Mouse (Mus musculus) MEL (cell line): ENCODE measurements around the gene Tmem235.

ENCODE experiments used
- BHLHE40 ChIP-seq: IDR thresholded peaks from 2 replicates; pipeline ENCODE4 v1.6.1; 2012; ENCODE audit warnings: low read depth, mild to moderate bottlenecking, inconsistent platforms, low read length, improper control_type of control experiment, borderline replicate concordance
- CHD2 ChIP-seq: IDR thresholded peaks from 2 replicates; pipeline ENCODE4 v1.6.1; 2011; ENCODE audit warnings: low read length, improper control_type of control experiment
- CTCF ChIP-seq, 3 experiments: IDR thresholded peaks in 2 of 3; conservative IDR thresholded peaks in 1 of 3; 2 replicates each; pipeline ENCODE4 v1.5.1; 2011 to 2012; ENCODE audit warnings: low read length in 3 of 3, low read depth in 2 of 3, mild to moderate bottlenecking in 2 of 3, improper control_type of control experiment in 1 of 3, inconsistent platforms in 1 of 3, mixed read lengths in 1 of 3, moderate library complexity in 1 of 3; ENCODE audit not compliant: control insufficient read depth in 1 of 3, insufficient read depth in 1 of 3, poor library complexity in 1 of 3, severe bottlenecking in 1 of 3
- EP300 ChIP-seq, 2 experiments: IDR thresholded peaks; 2 replicates each; pipeline ENCODE4 v1.6.1; 2011; ENCODE audit warnings: improper control_type of control experiment in 2 of 2, low read length in 2 of 2, low read depth in 1 of 2, mild to moderate bottlenecking in 1 of 2
- MAZ ChIP-seq: IDR thresholded peaks from 2 replicates; pipeline ENCODE4 v1.6.1; 2012; ENCODE audit warnings: low read depth, mild to moderate bottlenecking, inconsistent platforms, low read length, improper control_type of control experiment
- POLR2A ChIP-seq, 2 experiments: IDR thresholded peaks; 2 replicates each; pipeline ENCODE4 v1.6.1; 2011 to 2012; ENCODE audit warnings: low read length in 2 of 2, mild to moderate bottlenecking in 2 of 2, control low read depth in 1 of 2, improper control_type of control experiment in 1 of 2, low read depth in 1 of 2, moderate library complexity in 1 of 2; ENCODE audit not compliant: control insufficient read depth in 1 of 2, insufficient read depth in 1 of 2, poor library complexity in 1 of 2
- POLR2AphosphoS5 ChIP-seq: IDR thresholded peaks from 2 replicates; pipeline ENCODE4 v1.6.1; 2012; ENCODE audit warnings: low read depth, borderline replicate concordance, mild to moderate bottlenecking, inconsistent platforms, low read length, moderate library complexity, mixed read lengths
- RCOR1 ChIP-seq: IDR thresholded peaks from 2 replicates; pipeline ENCODE4 v1.6.1; 2012; ENCODE audit warnings: low read depth, mild to moderate bottlenecking, inconsistent platforms, low read length, improper control_type of control experiment
- USF1 ChIP-seq: IDR thresholded peaks from 2 replicates; pipeline ENCODE4 v1.6.1; 2014; ENCODE audit warnings: low read depth, mild to moderate bottlenecking, inconsistent platforms, low read length, improper control_type of control experiment, moderate library complexity

DNA sequence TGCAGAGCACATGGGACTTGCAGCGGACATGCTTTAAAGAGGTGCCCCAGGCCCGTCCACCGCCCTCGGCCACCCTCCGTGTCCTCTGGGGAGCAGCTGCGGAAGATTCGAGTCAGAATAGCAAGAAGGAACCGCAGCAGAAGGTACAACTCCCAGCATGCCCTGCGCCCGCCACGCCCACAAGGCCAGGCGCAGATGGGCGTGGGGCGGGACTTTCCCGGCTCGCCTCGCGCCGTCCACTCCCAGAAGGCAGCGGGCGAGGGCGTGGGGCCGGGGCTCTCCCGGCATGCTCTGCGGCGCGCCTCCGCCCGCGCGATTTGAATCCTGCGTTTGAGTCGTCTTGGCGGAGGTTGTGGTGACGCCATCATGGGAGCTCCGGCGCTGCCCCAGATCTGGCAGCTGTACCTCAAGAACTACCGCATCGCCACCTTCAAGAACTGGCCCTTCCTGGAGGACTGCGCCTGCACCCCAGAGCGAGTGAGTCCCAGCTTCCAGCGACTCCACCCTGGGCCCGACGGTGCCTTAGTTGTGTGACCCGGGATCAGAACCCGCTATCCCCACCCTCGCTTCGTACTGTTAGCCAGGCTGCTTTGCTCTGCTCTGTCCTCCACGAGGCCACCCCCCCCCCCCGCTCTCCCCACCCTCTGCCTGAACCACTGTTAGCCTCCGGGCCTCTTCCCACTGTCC, 11.4 kb upstream of the Tmem235 start, which contains the start of gene Birc5:
- TF ChIP-seq POLR2A (IDR thresholded peaks at IDR 0.05; ENCODE audit: control insufficient read depth in 1 of 2, insufficient read depth in 1 of 2, low read depth in 1 of 2, low read length in 2 of 2, poor library complexity in 1 of 2) (peak; percentile 87 to 99), BHLHE40 (no peak), CHD2 (no peak), RCOR1 (no peak), CTCF (IDR thresholded peaks at IDR 0.05 in 2 of 3, conservative IDR thresholded peaks at IDR 0.05 in 1 of 3; ENCODE audit: control insufficient read depth in 1 of 3, insufficient read depth in 1 of 3, low read depth in 2 of 3, low read length in 3 of 3, poor library complexity in 1 of 3, severe bottlenecking in 1 of 3) (no peak), MAZ (peak; percentile 43; the same call in 1 of the 2 replicates), EP300 (IDR thresholded peaks at IDR 0.05; ENCODE audit: low read depth in 1 of 2, low read length in 2 of 2) (no peak; a peak in 1 of 4 replicates), USF1 (0 out of 2 replicates have a peak, but pooled peaks have one; percentile 52), POLR2AphosphoS5 (0 out of 2 replicates have a peak, but pooled peaks have one; percentile 46)
